Mouse (Mus musculus) cerebellum, adult 2 months (tissue): ENCODE measurements around the gene Ankrd2. TPM values are rescaled to one million over a fixed set of nuclear protein-coding genes. Genes with fewer than 3 reads are reported as not detected.

Experiments used
- DNase-seq, 2 experiments: peaks; one replicate each; pipeline ENCODE4 v3.0.0; 2021
- H3K27ac ChIP-seq: fragments of 200-500 bp; 2 replicates; pipeline ENCODE4 v1.5.1; 2012; ENCODE audit warnings: low read length, control low read depth, inconsistent platforms; ENCODE audit not compliant: insufficient read depth
- H3K27me3 ChIP-seq: fragments of 200-500 bp; 2 replicates; pipeline ENCODE4 v1.6.1; 2012; ENCODE audit warnings: inconsistent platforms, mild to moderate bottlenecking, low read length, moderate library complexity; ENCODE audit not compliant: control insufficient read depth, insufficient read depth
- H3K4me1 ChIP-seq: fragments of 200-500 bp; 2 replicates; pipeline ENCODE4 v1.6.1; 2011; ENCODE audit warnings: low read length; ENCODE audit not compliant: control insufficient read depth, insufficient read depth
- H3K4me3 ChIP-seq: fragments of 200-500 bp; replicated peaks from 2 replicates; pipeline ENCODE3; 2011; ENCODE audit warnings: mild to moderate bottlenecking, low read depth, low read length, control low read depth; ENCODE audit not compliant: insufficient read depth
- CTCF ChIP-seq: fragments of 200-500 bp; IDR thresholded peaks from 2 replicates; pipeline ENCODE4 v1.5.1; 2011; ENCODE audit warnings: low read depth, mild to moderate bottlenecking, control low read depth, low read length, moderate library complexity, borderline replicate concordance; ENCODE audit not compliant: insufficient read depth
- POLR2A ChIP-seq: fragments of 200-500 bp; IDR thresholded peaks from 2 replicates; pipeline ENCODE4 v1.6.1; 2011; ENCODE audit warnings: low read length, control low read depth, borderline replicate concordance; ENCODE audit not compliant: insufficient read depth
- WGBS: fragments of 180-500 bp; shearing (Covaris S2); methylation state at CpG from one replicate; pipeline ENCODE4 v1.1.7; 2018; 5-methylcytosine and 5-hydroxymethylcytosine counted together
- polyA plus RNA-seq: library from polyadenylated mRNA; depleted of rRNA; stranded (reverse); fragments of >200 nt; gene quantifications from 2 replicates; pipeline ENCODE4 v1.2.3, GENCODE M21; 2012

Gene Ankrd2
- polyA plus RNA-seq, 1 experiment = 0.54 TPM

- WGBS = 90% methylated on average over 10 of the region's 10 CpGs
- peaks cover 18% of the 10 kb centered on the region for H3K4me1 ChIP-seq
- TF ChIP-seq CTCF (no peak), POLR2A (no peak)
- no peak overlapping the region for H3K27ac ChIP-seq
- no peaks in the 10 kb centered on the region for H3K27me3 ChIP-seq
- no peak for DNase-seq
- no peak overlapping the region for H3K4me3 ChIP-seq
Observed at GRCm38 (mm10) chr19:41997090-41997489, 38.7 kb upstream of the Ankrd2 start.

GRCm38 (mm10) chr19:41998770-41999548, 36.8 kb upstream of the Ankrd2 start:
- DNase-seq = peak in 1 of 2 experiments; percentile 59
- TF ChIP-seq CTCF (no peak), POLR2A (no peak)
- H3K4me1 ChIP-seq = peaks cover 18% of the 10 kb centered on the region
- no peak overlapping the region for H3K27ac ChIP-seq
- no peaks in the 10 kb centered on the region for H3K27me3 ChIP-seq
- no peak overlapping the region for H3K4me3 ChIP-seq
- 62% methylated on average over 9 of the region's 9 CpGs for WGBS

GRCm38 (mm10) chr19:41999688-42000283, 36.0 kb upstream of the Ankrd2 start:
- H3K27me3 ChIP-seq = no peaks in the 10 kb centered on the region
- TF ChIP-seq POLR2A = no peak
- TF ChIP-seq CTCF = no peak
- 96% methylated on average over 4 of the region's 4 CpGs for WGBS

GRCm38 (mm10) chr19:42000446-42000958, 35.3 kb upstream of the Ankrd2 start:
- no peak for DNase-seq
- 60% methylated on average over 4 of the region's 4 CpGs for WGBS
- H3K27me3 ChIP-seq = no peaks in the 10 kb centered on the region
- H3K4me1 ChIP-seq = peaks cover 24% of the 10 kb centered on the region
- TF ChIP-seq CTCF (no peak), POLR2A (no peak)
- no peak overlapping the region for H3K27ac ChIP-seq
- H3K4me3 ChIP-seq = no peak overlapping the region

More at GRCm38 (mm10) chr19:41999688-42000283, 36.0 kb upstream of the Ankrd2 start:
- DNase-seq = no peak
- Histone ChIP-seq H3K27ac (no peak overlapping the region), H3K4me3 (no peak overlapping the region), H3K4me1 (peaks cover 21% of the 10 kb centered on the region)

GRCm38 (mm10) chr19:42001253-42001980, 34.4 kb upstream of the Ankrd2 start:
- no peak for TF ChIP-seq POLR2A
- no peak for TF ChIP-seq CTCF
- 93% methylated on average over 12 of the region's 12 CpGs for WGBS
- no peak overlapping the region for H3K27ac ChIP-seq
- no peak for DNase-seq
- peaks cover 24% of the 10 kb centered on the region for H3K4me1 ChIP-seq
- no peak overlapping the region for H3K4me3 ChIP-seq
- H3K27me3 ChIP-seq = no peaks in the 10 kb centered on the region

- 53% methylated on average over 6 of the region's 6 CpGs for WGBS
- no peak for DNase-seq
Observed at GRCm38 (mm10) chr19:42004258-42004657, 31.5 kb upstream of the Ankrd2 start.

GRCm38 (mm10) chr19:42005616-42006015, 30.2 kb upstream of the Ankrd2 start:
- Histone ChIP-seq H3K27me3 (no peaks in the 10 kb centered on the region), H3K27ac (no peak overlapping the region), H3K4me1 (peaks cover 32% of the 10 kb centered on the region), H3K4me3 (no peak overlapping the region)
- DNase-seq = no peak
- WGBS = 88% methylated on average over 3 of the region's 3 CpGs
- TF ChIP-seq CTCF = no peak

More at GRCm38 (mm10) chr19:42004258-42004657, 31.5 kb upstream of the Ankrd2 start:
- Histone ChIP-seq H3K27me3 (no peaks in the 10 kb centered on the region), H3K27ac (no peak overlapping the region), H3K4me1 (peaks cover 26% of the 10 kb centered on the region), H3K4me3 (no peak overlapping the region)
- TF ChIP-seq CTCF (no peak), POLR2A (no peak)
